Mouse (Mus musculus): ENCODE data around the gene Cep295nl. TPM values are rescaled to one million over a fixed set of nuclear protein-coding genes. Genes with fewer than 3 reads are reported as not detected.
"Not testable (repeated sequence)": the region's sequence is repeated elsewhere in the genome, so short reads cannot be mapped to it uniquely, and the experiment has no call there.

Gene Cep295nl
- total RNA-seq, 2 experiments from 2014 or later: not detected

DNA sequence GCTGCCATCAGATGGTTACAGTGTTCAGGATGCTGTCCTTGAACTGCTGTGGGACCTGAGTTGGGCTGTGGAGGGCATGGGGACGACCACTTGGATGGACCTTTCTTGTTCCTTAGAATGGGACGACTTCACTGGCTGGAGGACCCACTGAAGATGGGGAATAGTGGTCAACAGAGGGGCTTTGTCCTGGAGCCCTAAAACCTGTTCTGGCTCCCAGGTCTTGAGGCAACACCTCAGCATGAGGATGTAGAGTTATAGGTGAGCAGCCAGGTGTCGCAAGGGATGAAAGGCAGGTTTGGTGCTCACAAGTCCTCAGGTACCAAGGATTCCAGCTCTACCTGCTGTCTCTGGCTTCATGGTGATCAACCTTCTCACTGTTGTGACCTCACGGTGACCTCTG lies 15.8 kb downstream of the Cep295nl start:
- ATAC-seq (replicated peaks; ENCODE audit: low FRiP score, poor library complexity, severe bottlenecking): no peak

DNA sequence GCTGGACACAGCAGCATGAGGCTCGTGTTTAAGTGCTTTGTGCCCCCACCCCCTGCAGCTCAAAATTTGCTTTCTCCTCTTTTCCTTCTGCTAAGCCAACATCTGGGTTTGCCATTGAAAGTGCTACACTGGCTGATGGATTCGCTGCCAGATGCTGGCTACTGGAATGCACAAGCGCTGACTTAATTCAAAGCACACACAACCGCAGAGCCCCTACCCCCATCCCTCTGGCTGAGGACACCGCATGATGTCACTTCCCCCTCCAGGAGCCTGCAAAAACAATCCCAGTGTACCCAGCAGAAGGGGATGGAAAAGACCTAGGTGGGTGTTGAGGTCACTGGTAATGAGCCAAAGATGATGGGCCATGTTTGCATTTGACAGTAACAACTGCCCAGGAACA lies 17.8 kb downstream of the Cep295nl start:
- no peak for ATAC-seq (replicated peaks; ENCODE audit: low FRiP score, poor library complexity, severe bottlenecking)

DNA sequence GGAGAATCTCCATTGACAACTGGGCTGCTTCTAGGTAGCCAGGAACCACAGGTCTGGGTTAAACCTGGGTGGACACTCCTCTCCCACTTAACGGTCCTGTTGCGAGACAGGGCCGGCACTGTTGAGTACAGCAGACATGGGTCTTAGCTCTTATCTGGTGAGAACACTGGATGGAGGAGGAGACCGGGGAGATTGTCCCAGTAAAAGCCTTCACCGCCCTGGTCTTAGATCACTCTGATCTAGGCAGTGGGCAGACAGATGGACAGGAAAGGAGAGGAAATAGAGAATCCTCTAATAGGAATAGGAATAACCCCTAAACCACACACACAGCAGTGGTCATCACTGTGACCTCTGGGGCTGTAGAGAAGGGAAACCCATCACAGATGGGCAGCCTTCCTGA lies 18.3 kb downstream of the Cep295nl start:
- ATAC-seq (replicated peaks; ENCODE audit: low FRiP score, poor library complexity, severe bottlenecking): no peak

DNA sequence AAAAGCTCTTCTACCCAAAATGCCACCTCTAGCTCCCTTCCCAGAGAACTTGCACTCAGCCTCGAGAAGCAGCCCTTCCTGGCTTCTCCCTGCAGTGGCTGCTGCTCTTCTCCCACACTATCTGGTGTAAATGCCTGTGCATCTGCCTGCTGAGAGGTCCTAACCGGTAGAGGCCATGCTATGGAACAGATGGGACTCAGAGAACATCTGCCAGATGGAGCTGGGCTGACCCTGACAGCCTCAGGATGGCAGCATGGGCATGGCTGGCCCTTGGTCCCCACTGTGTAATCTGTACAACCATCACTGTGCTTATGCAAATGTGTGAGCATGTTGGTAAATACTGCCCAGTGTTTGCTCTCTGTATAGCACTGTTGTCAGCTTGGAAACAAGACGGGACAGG lies 19.7 kb downstream of the Cep295nl start:
- no peak for ATAC-seq (replicated peaks; ENCODE audit: low FRiP score, poor library complexity, severe bottlenecking)

DNA sequence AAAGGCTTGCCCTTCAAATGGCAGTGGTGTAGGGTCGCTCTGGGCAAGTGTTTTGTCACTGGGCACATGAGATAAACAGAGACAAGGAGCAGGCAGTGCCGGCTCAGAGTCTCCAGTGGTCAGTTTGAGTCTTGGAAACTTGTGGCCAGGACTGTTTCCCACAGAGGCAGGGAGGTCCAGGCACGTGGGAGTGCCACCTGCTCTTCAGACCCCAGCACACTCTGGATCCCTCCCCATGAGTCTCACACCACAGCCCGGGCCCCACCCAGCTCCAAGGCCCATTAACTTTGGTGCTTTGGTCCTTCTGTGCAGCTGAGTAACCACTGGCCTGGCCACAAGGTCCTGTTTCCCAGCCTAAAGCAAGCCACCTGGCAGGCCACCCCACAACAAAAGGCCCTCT lies 20.3 kb downstream of the Cep295nl start:
- no peak for ATAC-seq (replicated peaks; ENCODE audit: low FRiP score, poor library complexity, severe bottlenecking)

DNA sequence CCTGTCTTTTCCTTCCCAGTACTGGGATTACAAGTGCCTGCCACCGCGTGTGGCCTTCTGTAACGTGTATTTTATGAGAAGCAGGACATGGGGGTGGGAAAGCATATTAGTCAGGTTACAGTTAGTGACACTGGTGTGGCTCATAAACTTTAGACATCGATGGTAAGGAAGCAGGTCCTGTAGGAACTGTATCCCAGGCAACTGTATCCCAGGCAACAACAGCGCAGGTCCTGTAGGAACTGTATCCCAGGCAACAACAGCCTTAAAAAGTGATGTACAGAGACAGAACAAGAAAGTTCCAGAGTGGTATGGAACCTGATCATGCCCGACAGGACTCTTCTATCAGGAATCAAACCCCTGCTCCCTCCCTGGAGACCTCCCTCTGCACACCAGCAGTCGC lies 20.8 kb downstream of the Cep295nl start:
- ATAC-seq (replicated peaks; ENCODE audit: low FRiP score, poor library complexity, severe bottlenecking): no peak

DNA sequence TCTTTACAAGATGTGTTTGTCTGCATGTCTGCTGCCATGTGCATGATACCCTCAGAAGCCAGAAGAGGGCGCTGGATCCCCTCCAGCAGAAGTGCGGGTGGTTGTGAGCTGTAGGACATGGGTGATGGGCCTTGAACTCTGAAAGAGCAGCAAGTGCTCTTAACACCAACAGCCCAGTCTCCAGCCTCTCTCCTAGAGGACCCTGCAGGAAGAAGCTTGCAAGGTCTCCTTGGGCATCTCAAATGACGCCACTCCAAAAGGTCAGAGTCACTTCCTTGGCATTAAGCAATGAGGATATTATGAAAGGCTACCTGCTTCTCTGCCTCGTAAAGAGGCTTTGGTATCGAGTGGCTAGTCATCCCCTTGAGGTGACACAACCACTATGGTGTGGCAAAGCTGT lies 23.6 kb downstream of the Cep295nl start:
- no peak for ATAC-seq (replicated peaks; ENCODE audit: low FRiP score, poor library complexity, severe bottlenecking)

DNA sequence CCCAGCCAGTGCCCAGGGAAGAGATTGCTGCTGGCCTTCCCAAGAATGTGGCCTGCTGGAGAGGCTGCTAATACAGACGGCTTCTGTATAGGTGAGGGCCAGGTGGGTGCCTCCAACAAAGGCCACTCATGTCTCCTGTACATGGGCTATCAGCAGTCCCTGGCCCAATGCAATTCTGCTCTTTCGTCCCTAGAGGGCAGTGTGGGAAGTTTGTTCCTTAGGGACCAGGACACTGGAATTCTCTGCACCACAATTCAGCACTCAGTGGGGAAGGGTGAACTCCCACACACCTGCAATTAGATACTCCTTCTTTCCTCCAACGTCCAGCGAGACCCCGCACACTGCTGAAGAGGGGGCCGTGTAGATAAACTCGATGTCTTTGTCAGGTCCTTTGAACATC lies 25.2 kb downstream of the Cep295nl start:
- peak; percentile 68 for ATAC-seq (replicated peaks; ENCODE audit: low FRiP score, poor library complexity, severe bottlenecking)

DNA sequence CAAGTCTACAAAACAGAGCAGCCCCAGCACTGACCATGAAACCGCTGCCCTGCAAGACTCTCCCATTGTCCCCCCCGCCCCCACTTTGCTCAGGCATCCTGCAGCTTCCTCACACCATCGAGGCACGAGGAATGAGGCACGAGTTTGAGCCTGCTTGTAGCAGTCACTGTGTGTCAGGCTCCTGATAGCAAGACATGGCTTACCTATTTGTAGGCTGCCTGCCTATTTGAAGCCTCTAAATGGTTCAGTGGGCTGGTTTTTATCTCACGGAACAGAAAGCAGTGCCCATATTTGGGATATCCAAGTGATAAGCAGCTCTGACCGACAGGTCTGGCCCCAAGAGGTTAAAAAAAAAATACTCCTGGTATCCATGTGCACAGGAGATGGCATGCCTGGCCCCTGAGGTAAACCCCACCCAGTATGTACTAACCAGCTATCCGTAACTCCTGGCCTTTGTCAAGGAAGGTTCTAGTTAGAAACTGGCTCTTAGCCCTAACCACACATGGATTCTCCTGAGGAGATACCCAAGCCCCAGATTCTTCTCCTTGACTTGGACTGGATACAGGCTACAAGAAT lies 26.0 kb downstream of the Cep295nl start:
- ATAC-seq (replicated peaks; ENCODE audit: low FRiP score, poor library complexity, severe bottlenecking): no peak

DNA sequence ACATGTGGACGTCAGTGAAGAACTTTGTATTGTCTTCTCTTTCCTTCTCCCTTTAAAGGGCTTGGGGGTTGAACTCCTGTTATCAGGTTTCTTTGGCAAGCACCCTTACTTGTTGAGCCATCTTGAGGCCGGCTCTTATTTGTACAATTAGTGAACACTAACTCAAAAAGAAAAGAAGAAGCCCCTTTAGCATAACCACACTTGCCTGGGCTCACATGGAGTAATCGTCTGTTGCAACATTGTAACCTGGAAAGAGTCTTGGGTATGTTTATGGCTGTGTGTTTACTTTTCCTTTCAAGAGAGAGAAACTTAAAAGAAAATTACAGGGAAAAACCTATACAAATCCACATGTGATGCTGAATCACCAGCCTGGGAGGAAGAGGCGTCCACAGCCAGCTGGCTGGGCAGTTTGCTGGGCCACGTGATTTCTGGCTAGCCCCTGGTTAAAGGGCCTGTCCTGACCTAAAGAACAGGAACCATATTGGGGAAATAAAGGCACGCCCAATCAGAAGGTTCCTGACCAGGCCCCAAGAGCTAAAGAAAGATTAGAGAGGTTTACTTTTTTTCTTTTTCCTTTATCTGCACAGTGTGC lies 30.1 kb downstream of the Cep295nl start:
- ATAC-seq (replicated peaks; ENCODE audit: low FRiP score, poor library complexity, severe bottlenecking): no peak

DNA sequence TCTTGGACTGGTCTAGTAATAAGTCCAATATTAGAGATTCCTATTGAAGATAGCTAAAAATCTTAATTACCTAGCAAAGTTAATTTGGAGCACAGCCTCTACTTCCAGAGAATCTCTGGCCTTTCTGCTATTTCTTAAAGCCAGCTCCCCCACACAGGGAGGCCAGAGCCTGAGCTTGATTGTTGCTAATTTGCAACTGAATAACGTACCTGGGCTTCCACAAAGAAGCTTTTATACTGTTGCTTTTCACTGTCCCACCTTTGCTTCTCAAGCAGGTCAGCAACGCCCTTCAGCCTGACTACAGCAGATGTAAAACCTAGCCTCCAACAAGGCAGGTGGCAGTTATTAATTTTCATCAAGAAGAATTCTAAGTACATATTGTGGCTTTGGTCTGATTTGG lies 34.3 kb downstream of the Cep295nl start:
- not testable (repeated sequence) for ATAC-seq (replicated peaks; ENCODE audit: low FRiP score, poor library complexity, severe bottlenecking)

DNA sequence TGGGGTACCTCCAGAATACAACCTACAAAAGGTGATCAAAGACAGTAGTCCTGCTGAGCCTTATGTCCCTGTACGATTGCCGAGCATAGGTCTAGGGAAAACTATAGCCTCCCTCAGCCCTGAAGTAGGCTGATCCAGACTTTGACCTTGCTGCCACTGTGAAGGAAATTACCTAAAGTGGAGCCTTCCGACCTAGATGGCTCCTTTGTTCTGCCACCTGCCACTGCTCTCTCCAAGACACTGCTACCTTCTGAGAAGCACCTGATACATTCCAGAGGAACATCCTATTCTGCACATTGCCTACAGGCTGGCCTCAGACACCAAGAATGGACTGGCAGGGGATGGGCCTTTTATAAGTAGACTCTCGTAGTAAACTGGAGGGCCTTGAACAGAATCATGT lies 38.3 kb downstream of the Cep295nl start:
- ATAC-seq (replicated peaks; ENCODE audit: low FRiP score, poor library complexity, severe bottlenecking): not testable (repeated sequence)

DNA sequence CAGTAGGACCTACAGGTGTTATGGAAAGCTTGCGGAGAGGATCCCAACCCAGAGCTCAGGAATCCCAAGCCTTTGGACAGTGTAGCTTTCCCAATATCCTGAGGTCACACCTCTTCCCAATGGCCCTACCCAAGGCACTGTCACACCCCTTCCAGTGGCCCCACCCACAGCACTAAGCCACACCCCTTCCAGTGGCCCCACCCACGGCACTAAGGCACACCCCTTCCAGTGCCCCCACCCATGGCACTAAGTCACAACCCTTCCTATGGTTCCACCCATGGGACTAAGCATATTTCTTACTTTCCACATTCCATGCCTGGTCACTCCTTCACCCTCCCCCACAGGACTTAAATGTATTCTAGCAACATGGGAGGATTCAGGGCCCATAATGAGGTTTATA lies 43.5 kb downstream of the Cep295nl start:
- 0 out of 2 replicates have a peak, but pooled peaks have one; percentile 26 for ATAC-seq (replicated peaks; ENCODE audit: low FRiP score, poor library complexity, severe bottlenecking)

DNA sequence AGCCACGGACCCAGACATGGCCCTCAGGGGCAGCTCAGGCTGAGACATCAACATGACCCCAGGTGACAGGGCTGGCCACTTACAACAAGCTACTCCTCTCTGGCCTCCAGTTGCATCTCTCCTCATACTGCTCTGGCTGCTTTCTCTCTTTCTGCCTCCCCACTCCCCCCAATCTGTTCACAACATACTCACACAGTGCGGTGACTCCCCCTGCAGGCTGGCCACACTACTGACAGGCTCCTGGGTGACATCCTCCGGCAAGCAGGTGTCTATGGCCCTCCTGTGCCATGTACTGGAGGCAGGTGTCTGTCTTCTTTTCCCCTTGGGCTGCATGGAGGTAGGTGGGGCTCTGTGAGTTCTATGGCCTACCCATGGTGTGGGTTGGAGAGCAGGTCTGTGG lies 44.3 kb downstream of the Cep295nl start:
- ATAC-seq (replicated peaks; ENCODE audit: low FRiP score, poor library complexity, severe bottlenecking): no peak

DNA sequence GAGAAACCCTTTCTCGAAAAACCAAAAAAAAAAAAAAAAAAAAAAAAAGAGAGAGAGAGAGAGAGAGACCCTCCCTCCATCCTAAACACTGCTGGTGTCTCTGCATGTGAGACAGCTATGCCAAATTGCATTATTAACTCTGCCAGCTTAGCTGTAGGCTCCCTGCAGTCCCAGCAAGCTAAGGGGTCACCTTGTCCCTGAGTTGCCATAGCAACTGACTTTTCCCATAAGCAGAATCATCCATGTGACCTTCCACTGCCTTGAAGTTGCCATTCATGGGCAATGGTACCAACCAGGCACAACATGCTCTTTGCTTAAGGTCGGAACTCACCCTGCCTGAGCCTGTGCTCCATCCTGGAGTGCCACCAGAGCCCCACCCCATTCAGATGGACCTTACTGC lies 47.3 kb downstream of the Cep295nl start:
- no peak for ATAC-seq (replicated peaks; ENCODE audit: low FRiP score, poor library complexity, severe bottlenecking)

DNA sequence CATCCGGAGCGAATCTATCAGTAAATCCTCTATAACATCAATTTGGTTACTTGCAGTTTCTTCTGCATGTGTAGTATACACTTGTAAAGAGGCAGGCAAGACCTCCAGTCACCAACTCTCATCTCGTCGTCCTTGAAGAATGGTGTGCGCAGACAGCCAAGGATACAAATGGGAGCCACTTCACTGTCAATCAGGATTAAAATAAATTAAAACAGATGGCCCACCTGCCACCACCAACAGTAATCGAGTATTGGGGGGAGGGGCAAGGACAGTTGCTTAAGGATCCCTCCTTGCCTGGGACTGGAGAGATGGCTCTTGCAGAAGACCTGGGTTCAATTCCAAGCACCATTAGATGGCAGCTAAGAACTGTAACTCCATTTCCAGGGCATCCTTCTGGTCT lies 49.6 kb downstream of the Cep295nl start:
- no peak for ATAC-seq (replicated peaks; ENCODE audit: low FRiP score, poor library complexity, severe bottlenecking)

DNA sequence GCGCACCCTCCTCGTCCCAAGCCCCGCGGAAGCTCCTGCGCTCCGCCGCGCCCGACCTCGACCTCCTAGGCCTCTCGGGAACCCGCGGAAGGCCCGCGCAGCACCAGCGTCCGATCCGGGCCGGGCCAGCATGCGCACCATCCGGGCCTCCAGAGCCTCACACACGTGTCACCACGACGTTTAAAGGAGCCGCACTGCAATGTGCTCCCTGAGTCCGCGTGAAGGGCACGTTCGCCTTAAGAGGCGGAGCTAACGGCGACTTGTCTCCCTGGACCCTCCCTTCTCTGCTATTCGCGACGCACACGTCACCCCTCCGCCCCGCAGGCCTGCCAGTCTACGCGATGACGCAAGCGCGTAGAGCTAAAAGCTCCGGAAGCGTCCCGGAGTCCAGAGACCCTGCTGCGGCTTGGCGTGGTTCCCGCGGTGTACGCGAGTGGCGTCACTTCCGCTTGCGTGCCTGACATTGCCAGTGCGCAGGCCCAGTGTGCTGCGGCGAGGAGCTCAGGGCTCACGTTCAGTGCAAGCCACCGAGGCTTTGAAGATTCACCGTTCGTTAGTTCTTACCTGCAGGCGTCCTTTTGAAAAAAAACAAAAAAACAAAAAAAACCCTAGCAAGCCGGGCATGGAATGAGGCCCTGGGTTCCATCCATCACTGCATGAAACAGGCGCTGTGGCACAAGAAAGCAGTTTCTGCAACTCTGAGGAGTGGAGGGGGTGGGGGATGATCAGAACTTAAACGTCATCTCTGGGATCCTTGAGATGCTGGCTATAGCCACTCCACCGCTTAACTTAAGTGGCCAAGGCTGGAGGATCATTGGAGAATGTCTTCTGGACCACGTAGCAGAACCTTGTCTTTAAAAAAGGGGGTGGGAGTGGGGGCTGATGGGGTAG lies 52.1 kb downstream of the Cep295nl start, which contains the start of gene Usp36:
Gene Usp36, minus strand, starts transcription at position 246 of the 891 bp plus-strand sequence.
- ATAC-seq (replicated peaks; ENCODE audit: low FRiP score, poor library complexity, severe bottlenecking): peak; percentile 97

DNA sequence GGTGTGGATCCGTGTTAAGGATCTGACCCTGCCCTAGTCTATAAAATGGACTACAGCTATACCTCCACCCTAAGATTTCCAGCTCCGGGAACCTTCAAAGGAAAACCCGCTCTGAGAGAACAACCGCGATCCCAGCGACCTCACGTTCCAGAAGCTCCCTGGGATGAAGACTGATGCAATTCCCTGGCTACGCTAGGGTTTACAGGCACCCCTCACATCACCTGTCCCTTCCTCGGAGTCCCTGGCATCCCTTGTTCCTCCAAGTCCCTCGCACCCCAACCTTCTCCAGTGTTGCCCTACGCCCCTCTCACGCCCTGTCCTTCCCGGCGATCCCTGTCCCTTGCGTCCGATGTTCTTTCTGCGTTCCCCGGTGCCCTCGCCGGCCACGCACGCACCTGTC lies 52.7 kb downstream of the Cep295nl start:
- no peak for ATAC-seq (replicated peaks; ENCODE audit: low FRiP score, poor library complexity, severe bottlenecking)

DNA sequence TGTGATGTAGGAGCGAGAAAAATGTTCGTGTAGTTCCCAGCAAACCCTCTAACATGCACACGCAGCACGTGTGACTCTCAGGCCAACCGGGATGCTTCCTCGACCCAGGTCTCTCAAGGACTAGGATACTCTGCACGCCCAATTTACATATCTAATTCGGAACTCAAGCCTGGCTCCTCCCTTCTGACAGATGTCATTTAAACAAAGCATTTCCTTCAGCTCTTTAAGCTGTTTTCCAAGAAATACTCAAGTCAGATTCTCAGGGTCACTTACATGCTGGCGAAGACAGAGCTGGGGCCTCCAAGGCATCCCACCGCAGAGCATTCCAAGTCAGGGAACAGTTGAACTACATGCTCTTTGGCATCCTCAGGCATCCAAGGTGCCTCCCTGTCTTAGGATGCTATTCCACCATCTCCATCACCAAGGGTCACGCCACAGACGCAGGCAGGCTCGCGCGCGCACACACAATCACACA lies 53.2 kb downstream of the Cep295nl start:
- no peak for ATAC-seq (replicated peaks; ENCODE audit: low FRiP score, poor library complexity, severe bottlenecking)

DNA sequence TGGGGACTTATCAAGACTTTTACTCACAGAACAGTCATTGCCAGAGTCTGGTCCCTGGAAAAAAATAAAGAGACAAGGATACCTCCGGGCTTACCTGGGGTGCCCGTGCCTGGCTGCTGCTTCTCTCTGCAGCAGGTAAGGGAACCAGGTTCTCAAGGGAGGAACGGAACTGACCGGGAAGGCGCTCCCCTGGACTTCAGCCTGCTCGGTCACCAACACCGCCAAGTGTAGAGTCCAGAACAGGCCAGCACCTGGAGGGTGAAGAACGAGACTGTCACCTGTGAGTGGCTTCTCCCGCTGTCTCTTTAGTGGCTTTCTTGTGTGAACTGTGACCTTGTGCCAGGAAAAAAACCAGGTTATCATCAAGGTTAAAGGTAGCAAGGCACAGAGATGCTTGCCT lies 54.7 kb downstream of the Cep295nl start:
- ATAC-seq (replicated peaks; ENCODE audit: low FRiP score, poor library complexity, severe bottlenecking): no peak

DNA sequence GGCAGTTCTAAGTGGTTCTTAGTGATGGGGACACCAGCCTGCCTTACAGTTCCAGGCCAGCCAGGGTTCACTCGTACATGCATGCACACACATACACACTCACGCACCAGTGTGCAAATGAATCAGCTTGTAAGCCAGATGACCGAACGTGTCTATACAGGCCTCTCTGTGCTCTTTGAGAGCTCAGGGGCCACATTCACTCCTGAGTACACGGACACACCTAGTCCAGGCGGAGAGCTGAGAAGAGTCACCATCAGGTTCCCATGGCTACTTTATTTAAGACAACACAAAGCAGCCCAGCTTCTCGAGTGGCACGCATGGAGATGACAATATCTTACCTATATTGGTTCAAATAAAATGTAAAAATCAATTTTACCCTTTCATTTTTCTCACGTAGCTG lies 55.9 kb downstream of the Cep295nl start:
- ATAC-seq (replicated peaks; ENCODE audit: low FRiP score, poor library complexity, severe bottlenecking): no peak

All from erythroid progenitor cell, adult 5-6 weeks (primary cell).